Mouse (Mus musculus) brain, embryonic 14.5 days (tissue): ENCODE measurements around the gene Vmn1r170.

Source experiments
- CTCF ChIP-seq: fragments of 200-500 bp; IDR thresholded peaks from 2 replicates; pipeline ENCODE4 v1.5.1; 2012; ENCODE audit warnings: inconsistent platforms, mild to moderate bottlenecking, moderate library complexity, borderline replicate concordance; ENCODE audit not compliant: insufficient read depth, insufficient read length; ENCODE audit errors: extremely low read depth
- POLR2A ChIP-seq: fragments of 200-500 bp; IDR thresholded peaks from 2 replicates; pipeline ENCODE4 v1.6.1; 2012; ENCODE audit warnings: mild to moderate bottlenecking, inconsistent platforms, borderline replicate concordance; ENCODE audit not compliant: poor library complexity, insufficient read depth, insufficient read length, severe bottlenecking; ENCODE audit errors: extremely low read depth

DNA sequence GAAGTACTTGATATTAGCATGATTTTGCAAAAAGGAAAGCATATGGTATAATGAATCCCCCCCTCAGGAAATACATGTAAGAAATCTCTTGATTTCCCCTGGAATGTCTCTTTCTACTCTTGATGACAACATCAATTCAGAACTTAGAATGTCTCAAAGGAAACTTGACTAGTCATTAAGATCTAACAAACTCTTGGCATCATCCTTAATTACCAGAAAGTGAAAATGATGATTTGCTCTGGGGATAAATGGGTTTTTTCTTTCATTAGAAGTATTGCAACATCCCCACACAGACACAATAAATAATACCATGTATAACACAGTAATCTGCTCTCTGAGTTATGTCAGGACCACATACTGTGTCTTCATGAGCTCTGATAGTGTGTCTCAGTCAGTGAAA lies 24.4 kb downstream of the Vmn1r170 start, which contains the start of gene Vmn1r171:
- TF ChIP-seq CTCF (no peak), POLR2A (no peak)
